Mouse (Mus musculus) MEL (cell line): ENCODE data around the gene Sarm1. TPM values are rescaled to one million over a fixed set of nuclear protein-coding genes. Genes with fewer than 3 reads are reported as not detected.

Experiments
- DNase-seq: peaks from one replicate; pipeline ENCODE4 v3.0.0; 2011; ENCODE audit warnings: low read depth, low spot score
- H3K27ac ChIP-seq: 2 replicates; pipeline ENCODE4 v1.5.1; 2012; ENCODE audit warnings: low read depth, mild to moderate bottlenecking, control low read depth, low read length, moderate library complexity; ENCODE audit not compliant: control insufficient read depth
- H3K27me3 ChIP-seq, 2 experiments: fragments of 150-350 bp in 1 of 2; sonication (generic) in 1 of 2; 2 replicates each; pipeline ENCODE4 v1.6.1; 2012; ENCODE audit warnings: low read length in 2 of 2, mild to moderate bottlenecking in 2 of 2, improper control_type of control experiment in 1 of 2, moderate library complexity in 1 of 2; ENCODE audit not compliant: insufficient read depth in 2 of 2, control insufficient read depth in 1 of 2
- H3K36me3 ChIP-seq, 2 experiments: 2 replicates each; pipeline ENCODE4 v1.6.1; 2012 to 2014; ENCODE audit warnings: low read length in 2 of 2, improper control_type of control experiment in 1 of 2, inconsistent platforms in 1 of 2, mild to moderate bottlenecking in 1 of 2; ENCODE audit not compliant: insufficient read depth in 2 of 2, control insufficient read depth in 1 of 2
- H3K4me1 ChIP-seq, 2 experiments: fragments of 150-350 bp in 1 of 2; sonication (generic) in 1 of 2; 2 replicates each; pipeline ENCODE4 v1.6.1; 2012; ENCODE audit warnings: low read length in 2 of 2, improper control_type of control experiment in 1 of 2, mild to moderate bottlenecking in 1 of 2; ENCODE audit not compliant: insufficient read depth in 2 of 2, control insufficient read depth in 1 of 2
- H3K4me3 ChIP-seq, 2 experiments: fragments of 150-350 bp in 1 of 2; sonication (generic) in 1 of 2; 2 replicates each; pipeline ENCODE4 v1.5.1; 2012; ENCODE audit warnings: low read depth in 2 of 2, low read length in 2 of 2, mild to moderate bottlenecking in 2 of 2, moderate library complexity in 2 of 2, control low read depth in 1 of 2, improper control_type of control experiment in 1 of 2; ENCODE audit not compliant: control insufficient read depth in 1 of 2, insufficient read depth in 1 of 2
- H3K79me2 ChIP-seq: 2 replicates; pipeline ENCODE4 v1.6.1; 2012; ENCODE audit warnings: mild to moderate bottlenecking, low read length, moderate library complexity; ENCODE audit not compliant: control insufficient read depth, poor library complexity, insufficient read depth
- H3K9ac ChIP-seq: 2 replicates; pipeline ENCODE4 v1.6.1; 2012; ENCODE audit warnings: low read depth, mild to moderate bottlenecking, control low read depth, low read length, moderate library complexity; ENCODE audit not compliant: control insufficient read depth, poor library complexity, severe bottlenecking
- H3K9me3 ChIP-seq: fragments of 150-350 bp; sonication (generic); replicated peaks from 2 replicates; pipeline ENCODE4 v1.6.1; 2012; ENCODE audit warnings: mild to moderate bottlenecking, low read length, improper control_type of control experiment, moderate library complexity; ENCODE audit not compliant: insufficient read depth
- CHD2 ChIP-seq: IDR thresholded peaks from 2 replicates; pipeline ENCODE4 v1.6.1; 2011; ENCODE audit warnings: low read length, improper control_type of control experiment
- E2F4 ChIP-seq: IDR thresholded peaks from 2 replicates; pipeline ENCODE4 v1.6.1; 2011; ENCODE audit warnings: low read depth, low read length, improper control_type of control experiment, borderline replicate concordance
- GABPA ChIP-seq: IDR thresholded peaks from 2 replicates; pipeline ENCODE4 v1.6.1; 2012; ENCODE audit warnings: low read depth, mild to moderate bottlenecking, inconsistent platforms, low read length, improper control_type of control experiment, moderate library complexity
- GATA1 ChIP-seq: IDR thresholded peaks from 2 replicates; pipeline ENCODE4 v1.6.1; 2011; ENCODE audit warnings: low read depth, low read length, improper control_type of control experiment
- HCFC1 ChIP-seq: IDR thresholded peaks from 2 replicates; pipeline ENCODE4 v1.6.1; 2012; ENCODE audit warnings: low read depth, mild to moderate bottlenecking, inconsistent platforms, low read length, improper control_type of control experiment, moderate library complexity
- KAT2A ChIP-seq: conservative IDR thresholded peaks from 2 replicates; pipeline ENCODE4 v1.6.1; 2012; ENCODE audit warnings: low read depth, low read length, improper control_type of control experiment, inconsistent platforms
- MAFK ChIP-seq: IDR thresholded peaks from 2 replicates; pipeline ENCODE4 v1.6.1; 2011; ENCODE audit warnings: low read depth, mild to moderate bottlenecking, low read length, improper control_type of control experiment, borderline replicate concordance
- MAZ ChIP-seq: IDR thresholded peaks from 2 replicates; pipeline ENCODE4 v1.6.1; 2012; ENCODE audit warnings: low read depth, mild to moderate bottlenecking, inconsistent platforms, low read length, improper control_type of control experiment
- MYB ChIP-seq: IDR thresholded peaks from 2 replicates; pipeline ENCODE4 v1.6.1; 2011; ENCODE audit warnings: mild to moderate bottlenecking, low read depth, low read length, improper control_type of control experiment
- MYC ChIP-seq: IDR thresholded peaks from 2 replicates; pipeline ENCODE4 v1.6.1; 2011; ENCODE audit warnings: low read depth, mild to moderate bottlenecking, low read length, improper control_type of control experiment, moderate library complexity
- POLR2A ChIP-seq, 2 experiments: IDR thresholded peaks; 2 replicates each; pipeline ENCODE4 v1.6.1; 2011 to 2012; ENCODE audit warnings: low read length in 2 of 2, mild to moderate bottlenecking in 2 of 2, control low read depth in 1 of 2, improper control_type of control experiment in 1 of 2, low read depth in 1 of 2, moderate library complexity in 1 of 2; ENCODE audit not compliant: control insufficient read depth in 1 of 2, insufficient read depth in 1 of 2, poor library complexity in 1 of 2
- TCF12 ChIP-seq: IDR thresholded peaks from 2 replicates; pipeline ENCODE4 v1.6.1; 2014; ENCODE audit warnings: low read depth, mild to moderate bottlenecking, inconsistent platforms, low read length, improper control_type of control experiment, moderate library complexity
- USF1 ChIP-seq: IDR thresholded peaks from 2 replicates; pipeline ENCODE4 v1.6.1; 2014; ENCODE audit warnings: low read depth, mild to moderate bottlenecking, inconsistent platforms, low read length, improper control_type of control experiment, moderate library complexity
- ZC3H11A ChIP-seq: IDR thresholded peaks from 2 replicates; pipeline ENCODE4 v1.6.1; 2012; ENCODE audit warnings: low read depth, mild to moderate bottlenecking, inconsistent platforms, low read length, improper control_type of control experiment
- ZKSCAN1 ChIP-seq: IDR thresholded peaks from 2 replicates; pipeline ENCODE4 v1.6.1; 2012; ENCODE audit warnings: low read depth, mild to moderate bottlenecking, inconsistent platforms, low read length, improper control_type of control experiment, moderate library complexity
- ZMIZ1 ChIP-seq: IDR thresholded peaks from 2 replicates; pipeline ENCODE4 v1.6.1; 2012; ENCODE audit warnings: low read depth, mild to moderate bottlenecking, inconsistent platforms, low read length, improper control_type of control experiment, moderate library complexity
- ZNF384 ChIP-seq: IDR thresholded peaks from 2 replicates; pipeline ENCODE4 v1.6.1; 2012; ENCODE audit warnings: low read depth, mild to moderate bottlenecking, inconsistent platforms, low read length, improper control_type of control experiment
- polyA plus RNA-seq, 2 experiments: library from polyadenylated mRNA; stranded (reverse) in 1 of 2; unstranded in 1 of 2; fragments of >175 nt in 1 of 2; fragments of >200 nt in 1 of 2; gene quantifications; 2 replicates each; pipeline versions ENCODE4 v1.2.1 to v1.2.4; 2012; ENCODE audit warnings: low replicate concordance in 2 of 2, low read depth in 1 of 2; ENCODE audit not compliant: insufficient read length in 2 of 2, insufficient read depth in 1 of 2, missing spikeins in 1 of 2
- total RNA-seq: library from RNA; depleted of rRNA; stranded (reverse); fragments of 300-350 nt; gene quantifications from 2 replicates; pipeline ENCODE4 v1.2.3, GENCODE M21; 2012

Sarm1 gene
- total and polyA plus RNA-seq, 3 experiments = 0.73 to 4.3 TPM; not detected in 1

DNA sequence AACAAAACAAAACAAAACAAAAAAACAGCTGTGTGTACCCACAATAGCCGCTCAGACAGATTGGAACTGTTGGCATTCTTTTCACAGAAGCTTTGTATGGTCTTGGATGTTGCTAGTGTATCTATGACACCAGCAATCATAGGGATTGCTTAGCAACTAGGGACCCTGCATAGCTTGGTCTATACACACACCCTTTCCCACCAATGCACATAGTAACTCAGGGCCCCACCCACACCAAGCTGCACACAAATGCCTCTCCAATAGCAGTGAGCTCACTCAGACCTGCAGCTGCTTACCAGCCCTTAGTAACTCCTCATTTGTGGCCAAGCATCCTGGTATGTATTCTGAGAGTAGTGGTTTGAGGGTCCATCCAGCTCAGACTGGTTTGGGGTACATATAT, 49.3 kb downstream of the Sarm1 start:
- Histone ChIP-seq H3K4me1 (no peaks in the 10 kb centered on the region), H3K27ac (no peak overlapping the region), H3K79me2 (no peaks in the 10 kb centered on the region), H3K36me3 (no peaks in the 10 kb centered on the region), H3K4me3 (no peak overlapping the region), H3K27me3 (peaks cover 28 to 48% of the 10 kb centered on the region in 2 experiments), H3K9me3 (no peaks in the 10 kb centered on the region), H3K9ac (no peak overlapping the region)
- TF ChIP-seq ZNF384 (no peak), MYB (no peak), MAFK (no peak), GATA1 (no peak), E2F4 (no peak), HCFC1 (no peak), CHD2 (no peak), GABPA (no peak), TCF12 (no peak), POLR2A (IDR thresholded peaks at IDR 0.05; ENCODE audit: control insufficient read depth in 1 of 2, insufficient read depth in 1 of 2, low read depth in 1 of 2, low read length in 2 of 2, poor library complexity in 1 of 2) (no peak), ZMIZ1 (no peak), ZC3H11A (no peak), USF1 (no peak), ZKSCAN1 (no peak), KAT2A (no peak), MYC (no peak)
- no peak for DNase-seq

GRCm38 (mm10) chr11:78447168-78447567, 50.4 kb downstream of the Sarm1 start:
- Histone ChIP-seq H3K9ac (no peak overlapping the region), H3K4me3 (no peak overlapping the region), H3K27ac (no peak overlapping the region), H3K4me1 (no peaks in the 10 kb centered on the region), H3K9me3 (no peaks in the 10 kb centered on the region), H3K27me3 (peaks cover 25 to 44% of the 10 kb centered on the region in 2 experiments), H3K36me3 (no peaks in the 10 kb centered on the region), H3K79me2 (no peaks in the 10 kb centered on the region)
- no peak for TF ChIP-seq TCF12
- TF ChIP-seq USF1 = no peak
- TF ChIP-seq MAZ = no peak
- TF ChIP-seq POLR2A (IDR thresholded peaks at IDR 0.05; ENCODE audit: control insufficient read depth in 1 of 2, insufficient read depth in 1 of 2, low read depth in 1 of 2, low read length in 2 of 2, poor library complexity in 1 of 2) = no peak
- DNase-seq = no peak
